ENCODE assay signal across 34 mouse cellular contexts in genomic region chr1:70652719-70653118, GRCm38 (mm10).
"Had no signal": no experiment of that assay in that cellular context is flagged by ENCODE, and none has a peak within 500 bp of the region (broad histone marks: within the 10 kb centered on the region; RNA-seq: fewer than 3 reads in every experiment).

No protein-coding gene starts in this region.

- H3K36me3 ChIP-seq: heart, embryonic 12.5 days; heart, embryonic 13.5 days; heart, embryonic 15.5 days; hindbrain, embryonic 10.5 days; hindbrain, embryonic 12.5 days; hindbrain, embryonic 13.5 days; hindbrain, embryonic 15.5 days; intestine, embryonic 15.5 days; kidney, embryonic 15.5 days had no signal

- H3K4me2 ChIP-seq: heart, embryonic 12.5 days; heart, embryonic 13.5 days; heart, embryonic 15.5 days; hindbrain, embryonic 12.5 days; hindbrain, embryonic 13.5 days; hindbrain, embryonic 14.5 days; hindbrain, embryonic 15.5 days; intestine, embryonic 15.5 days; kidney, embryonic 15.5 days had no signal

- H3K9me3 ChIP-seq: heart, embryonic 12.5 days; heart, embryonic 13.5 days; heart, embryonic 15.5 days; hindbrain, embryonic 10.5 days; hindbrain, embryonic 12.5 days; hindbrain, embryonic 13.5 days; hindbrain, embryonic 15.5 days; intestine, embryonic 15.5 days; kidney, embryonic 15.5 days had no signal

- H3K4me3 ChIP-seq: heart, embryonic 12.5 days; heart, embryonic 13.5 days; heart, embryonic 15.5 days; hindbrain, embryonic 10.5 days; hindbrain, embryonic 12.5 days; hindbrain, embryonic 13.5 days; hindbrain, embryonic 15.5 days; intestine, embryonic 15.5 days; kidney, embryonic 15.5 days; layer of hippocampus, adult 2 months; left cerebral cortex, adult 2 months had no signal

- H3K27ac ChIP-seq: heart, embryonic 13.5 days; heart, embryonic 15.5 days; hindbrain, embryonic 10.5 days; hindbrain, embryonic 12.5 days; hindbrain, embryonic 13.5 days; hindbrain, embryonic 14.5 days; hindbrain, embryonic 15.5 days; hindbrain, postnatal 0 days; intestine, embryonic 15.5 days; kidney, embryonic 15.5 days; kidney, postnatal 0 days; layer of hippocampus, adult 2 months; left cerebral cortex, adult 2 months had no signal

- ATAC-seq: hindbrain, embryonic 16.5 days; hindbrain, postnatal 0 days; inflammation-experienced regulatory T-cells, adult 6 months; intestine, embryonic 15.5 days; intestine, embryonic 16.5 days; intestine, postnatal 0 days had no signal

- H3K9ac ChIP-seq: heart, embryonic 12.5 days; heart, embryonic 13.5 days; heart, embryonic 15.5 days; hindbrain, embryonic 12.5 days; hindbrain, embryonic 13.5 days; hindbrain, embryonic 14.5 days; hindbrain, embryonic 15.5 days; intestine, embryonic 15.5 days; kidney, embryonic 15.5 days had no signal

- H3K4me1 ChIP-seq: heart, embryonic 12.5 days; heart, embryonic 13.5 days; heart, embryonic 15.5 days; hindbrain, embryonic 10.5 days; hindbrain, embryonic 12.5 days; hindbrain, embryonic 13.5 days; hindbrain, embryonic 15.5 days; intestine, embryonic 15.5 days; kidney, embryonic 15.5 days had no signal

- DNase-seq: heart, postnatal 10 days; heart, postnatal 14 days; heart, postnatal 36 days; heart, postnatal 4 days; kidney, adult 11 months; kidney, adult 18-20 months; kidney, adult 2 months; kidney, adult 8-10 months; kidney, adult 9 months; kidney, postnatal 10 days; kidney, postnatal 14 days; kidney, postnatal 25 days; kidney, postnatal 36 days; kidney, postnatal 4 days; layer of hippocampus, adult 9-11 months; layer of hippocampus, postnatal 36 days had no signal

- H3K27me3 ChIP-seq: heart, embryonic 12.5 days; heart, embryonic 13.5 days; heart, embryonic 15.5 days; hindbrain, embryonic 12.5 days; hindbrain, embryonic 13.5 days; hindbrain, embryonic 15.5 days; intestine, embryonic 15.5 days; kidney, embryonic 15.5 days had no signal
